8 mouse cellular contexts compared by ENCODE assay signal in genomic region chr1:134046387-134046786, GRCm38 (mm10). TPM values are rescaled to one million over a fixed set of nuclear protein-coding genes. Genes with fewer than 3 reads are reported as not detected.
DNase-seq lines count a peak whose midpoint lies in the region; ATAC-seq and TF ChIP-seq lines count a peak whose summit lies in the region.

No protein-coding gene starts in this region.

- WGBS in heart, embryonic 10.5 days = 17% methylated on average over 23 of the region's 23 CpGs
- WGBS in forebrain, postnatal 0 days = 19% methylated on average over 23 of the region's 23 CpGs
- WGBS in liver, embryonic 15.5 days (ENCODE audit: insufficient replicate concordance) = 22% methylated on average over 23 of the region's 23 CpGs

- H3K79me2 ChIP-seq in CH12.LX (replicated peaks; ENCODE audit: control insufficient read depth, extremely low read depth, insufficient read depth, poor library complexity, severe bottlenecking) = no peaks in the 10 kb centered on the region

- H3K27me3 ChIP-seq in heart, embryonic 10.5 days (ENCODE audit: insufficient read depth, poor library complexity, severe bottlenecking) = peaks cover 26% of the 10 kb centered on the region
- peaks cover 71% of the 10 kb centered on the region for H3K27me3 ChIP-seq in CH12.LX (replicated peaks)
- H3K27me3 ChIP-seq in forebrain, postnatal 0 days (ENCODE audit: insufficient read depth, low read length) = no peaks in the 10 kb centered on the region
- peaks cover 30% of the 10 kb centered on the region; the same call in 1 of the 2 replicates for H3K27me3 ChIP-seq in liver, embryonic 15.5 days

- TF ChIP-seq RAD21 in CH12.LX (IDR thresholded peaks at IDR 0.05; ENCODE audit: low read depth, low read length) = no peak

- no peak for DNase-seq in heart, embryonic 10.5 days (ENCODE audit: low spot score)
- DNase-seq in heart, postnatal 36 days = no peak
- DNase-seq in CH12.LX (ENCODE audit: extremely low read depth) = no peak
- DNase-seq in forebrain, postnatal 0 days = peak; percentile 34
- DNase-seq in urinary bladder, postnatal 36 days (ENCODE audit: low spot score in 2 of 2) = no peak

- H3K4me2 ChIP-seq in CH12.LX (ENCODE audit: insufficient read depth, low read depth, poor library complexity, severe bottlenecking) = peak overlapping the region; percentile 41
- H3K4me2 ChIP-seq in forebrain, postnatal 0 days (ENCODE audit: low read depth) = peak overlapping the region; percentile 49
- peak overlapping the region; percentile 35; the same call in 1 of the 2 replicates for H3K4me2 ChIP-seq in liver, embryonic 15.5 days

- dilution Hi-C loops in CH12.LX (cut with MboI; ENCODE audit: extremely low pct_ligation_motif_present, extremely low pct_unique_long_range_greater_than_20kb, low sequenced_read_pairs) = no loop called here

- TF ChIP-seq POLR2A in CH12.LX (IDR thresholded peaks at IDR 0.05; ENCODE audit: low read depth, low read length) = no peak

- peak overlapping the region; percentile 70 for H3K27ac ChIP-seq in heart, embryonic 10.5 days
- H3K27ac ChIP-seq in CH12.LX (ENCODE audit: insufficient read depth, low read depth) = no peak overlapping the region
- no peak overlapping the region for H3K27ac ChIP-seq in forebrain, postnatal 0 days (ENCODE audit: low read depth, low read length)
- no peak overlapping the region for H3K27ac ChIP-seq in liver, embryonic 15.5 days (replicated peaks)

- peak overlapping the region; percentile 51 for H3K4me3 ChIP-seq in heart, embryonic 10.5 days
- H3K4me3 ChIP-seq in CH12.LX (replicated peaks in 1 of 3; ENCODE audit: low read depth in 2 of 3, low read length in 2 of 3, poor library complexity in 1 of 3) = no peak overlapping the region
- peak overlapping the region; percentile 25 for H3K4me3 ChIP-seq in forebrain, postnatal 0 days (ENCODE audit: low read depth, low read length)
- H3K4me3 ChIP-seq in liver, embryonic 15.5 days (replicated peaks) = no peak overlapping the region

- H3K36me3 ChIP-seq in heart, embryonic 10.5 days = no peaks in the 10 kb centered on the region
- H3K36me3 ChIP-seq in CH12.LX (replicated peaks in 1 of 2; ENCODE audit: control insufficient read depth in 1 of 2, insufficient read depth in 1 of 2, low read length in 1 of 2) = no peaks in the 10 kb centered on the region
- H3K36me3 ChIP-seq in forebrain, postnatal 0 days (ENCODE audit: insufficient read depth) = no peaks in the 10 kb centered on the region
- H3K36me3 ChIP-seq in liver, embryonic 15.5 days (replicated peaks) = no peaks in the 10 kb centered on the region

- H3K4me1 ChIP-seq in heart, embryonic 10.5 days = peaks cover 31% of the 10 kb centered on the region
- H3K4me1 ChIP-seq in CH12.LX (ENCODE audit: control insufficient read depth in 1 of 2, insufficient read depth in 2 of 2) = peaks cover 3 to 17% of the 10 kb centered on the region in 2 experiments; a peak in 3 of 4 replicates
- no peaks in the 10 kb centered on the region for H3K4me1 ChIP-seq in forebrain, postnatal 0 days (ENCODE audit: insufficient read depth)
- H3K4me1 ChIP-seq in liver, embryonic 15.5 days (replicated peaks) = peaks cover 7% of the 10 kb centered on the region

- intact Hi-C loops in heart, postnatal 36 days (cut with DNase I) = loop anchor here (1.0 to 10.0 kb wide), 3 partner anchors 85 to 412 kb away; no protein-coding TSS in a partner anchor

- H3K9ac ChIP-seq in CH12.LX (ENCODE audit: insufficient read depth, low read depth) = no peak overlapping the region
- H3K9ac ChIP-seq in forebrain, postnatal 0 days = peak overlapping the region; percentile 45
- no peak overlapping the region for H3K9ac ChIP-seq in liver, embryonic 15.5 days

- no peaks in the 10 kb centered on the region for H3K9me3 ChIP-seq in heart, embryonic 10.5 days
- H3K9me3 ChIP-seq in CH12.LX (replicated peaks; ENCODE audit: low read length) = no peaks in the 10 kb centered on the region
- no peaks in the 10 kb centered on the region for H3K9me3 ChIP-seq in forebrain, postnatal 0 days (ENCODE audit: low read length)
- no peaks in the 10 kb centered on the region for H3K9me3 ChIP-seq in liver, embryonic 15.5 days (replicated peaks)

- ATAC-seq in forebrain, postnatal 0 days = peak; percentile 21; the same call in 1 of the 2 replicates
- no peak for ATAC-seq in liver, embryonic 15.5 days (ENCODE audit: insufficient read depth)
- ATAC-seq in granulocyte monocyte progenitor cell, adult 5-6 weeks (replicated peaks; ENCODE audit: poor library complexity, severe bottlenecking) = no peak
- ATAC-seq in activated CD4-positive, CD25-positive, alpha-beta regulatory T cell, adult 4 months = no peak

- in situ Hi-C loops in CH12.LX (cut with MboI; ENCODE audit: low pct_ligation_motif_present, low pct_unique_long_range_greater_than_20kb, low sequenced_read_pairs) = loop anchor here (5.0 to 10.0 kb wide), 3 partner anchors 52 to 304 kb away; no protein-coding TSS in a partner anchor

- no peak for TF ChIP-seq CTCF in CH12.LX (conservative IDR thresholded peaks at IDR 0.05 in 1 of 2, IDR thresholded peaks at IDR 0.05 in 1 of 2; ENCODE audit: low read depth in 2 of 2, low read length in 2 of 2)
- TF ChIP-seq CTCF in forebrain, postnatal 0 days (IDR thresholded peaks at IDR 0.05; ENCODE audit: low read depth) = no peak

- no peak for TF ChIP-seq EP300 in CH12.LX (IDR thresholded peaks at IDR 0.05; ENCODE audit: low read length)

TF ChIP-seq in CH12.LX, 34 proteins besides CTCF, POLR2A, EP300 and RAD21:
- TF ChIP-seq MAZ (IDR thresholded peaks at IDR 0.05; ENCODE audit: low read depth, low read length) (no peak), MAFK (IDR thresholded peaks at IDR 0.05; ENCODE audit: insufficient replicate concordance, low read length) (no peak), TBP (conservative IDR thresholded peaks at IDR 0.05; ENCODE audit: low read depth, low read length) (no peak)

RNA-seq across cellular contexts. Expression of gene Fmod, which starts 9.3 kb away (rescaled TPM):
- polyA plus RNA-seq in heart, embryonic 10.5 days (2016; fragmentation: Nextera tagmentation; extraction: Ambion mirVana) = 9.5 and 11.2 TPM in 2 replicates
- total RNA-seq in heart, postnatal 36 days (2021) = 10 to 100 TPM in 1 of 2 experiments, 1 to 10 TPM in 1; 8.6 to 13.2 TPM
- total RNA-seq in CH12.LX (2012; rRNA removed) = not detected in 2 replicates
- not detected in 2 replicates for total RNA-seq in CH12.LX (2014; rRNA removed)
- polyA plus RNA-seq in CH12.LX (2012; ENCODE audit: insufficient read length, low read depth) = not detected in 2 replicates
- total RNA-seq in forebrain, postnatal 0 days (2014; rRNA removed) = 7.0 and 14.2 TPM in 2 replicates
- 14.7 and 19.6 TPM in 2 replicates for polyA plus RNA-seq in forebrain, postnatal 0 days (2015; fragmentation: Nextera tagmentation; extraction: Ambion mirVana)
- 2.6 and 3.3 TPM in 2 replicates for polyA plus RNA-seq in liver, embryonic 15.5 days (2015; fragmentation: Nextera tagmentation; extraction: Ambion mirVana)
- total RNA-seq in granulocyte monocyte progenitor cell, adult 5-6 weeks (2014; fragmentation: Nextera tagmentation) = not detected in 2 replicates
- total RNA-seq in granulocyte monocyte progenitor cell, adult 5-6 weeks (2017) = not detected in 2 replicates
- not detected for polyA plus RNA-seq in activated CD4-positive, CD25-positive, alpha-beta regulatory T cell, adult 4 months (2017; shearing (Covaris generic))

RNA-seq across cellular contexts. Expression of gene Btg2, which starts 32.5 kb away (rescaled TPM):
- polyA plus RNA-seq in heart, embryonic 10.5 days (2016; fragmentation: Nextera tagmentation; extraction: Ambion mirVana) = 26.1 and 34.2 TPM in 2 replicates
- 10 to 100 TPM; 26.6 to 61.0 TPM for total RNA-seq in heart, postnatal 36 days (2021)
- total RNA-seq in CH12.LX (2012; rRNA removed) = 11.6 and 14.4 TPM in 2 replicates
- total RNA-seq in CH12.LX (2014; rRNA removed) = 14.8 and 19.7 TPM in 2 replicates
- polyA plus RNA-seq in CH12.LX (2012; ENCODE audit: insufficient read length, low read depth) = 6.9 and 7.2 TPM in 2 replicates
- total RNA-seq in forebrain, postnatal 0 days (2014; rRNA removed) = 9.2 and 11.9 TPM in 2 replicates
- polyA plus RNA-seq in forebrain, postnatal 0 days (2015; fragmentation: Nextera tagmentation; extraction: Ambion mirVana) = 10.1 and 12.0 TPM in 2 replicates
- 103 and 108 TPM in 2 replicates for polyA plus RNA-seq in liver, embryonic 15.5 days (2015; fragmentation: Nextera tagmentation; extraction: Ambion mirVana)
- 7.2 and 13.5 TPM in 2 replicates for total RNA-seq in granulocyte monocyte progenitor cell, adult 5-6 weeks (2014; fragmentation: Nextera tagmentation)
- 31.3 and 33.7 TPM in 2 replicates for total RNA-seq in granulocyte monocyte progenitor cell, adult 5-6 weeks (2017)
- 100 to 1,000 TPM; 174 to 181 TPM for polyA plus RNA-seq in activated CD4-positive, CD25-positive, alpha-beta regulatory T cell, adult 4 months (2017; shearing (Covaris generic))

Comparison
In these comparisons a context has a peak if more than half of its experiments do, and no peak if none do; other contexts are left out.
1. H3K4me3 ChIP-seq: peak in heart, embryonic 10.5 days (single experiment) and forebrain, postnatal 0 days (single experiment); none in CH12.LX (0 of 3) and liver, embryonic 15.5 days (single experiment).
2. Peak in every context shown above with its lines, with median percentiles within 50 percentile points of each other: H3K4me2 ChIP-seq.